Mouse (Mus musculus) liver, postnatal 0 days (tissue): ENCODE measurements around the gene Usp5. TPM values are rescaled to one million over a fixed set of nuclear protein-coding genes. Genes with fewer than 3 reads are reported as not detected.

Source experiments
- ATAC-seq: fragments of 200-750 bp; cut with Nextera tagmentation; 2 replicates; pipeline ENCODE4 v1.8.0; 2017; ENCODE audit warnings: mild to moderate bottlenecking, moderate library complexity
- DNase-seq: peaks from one replicate; pipeline ENCODE4 v3.0.0-alpha.2; 2016
- H3K27ac ChIP-seq: fragments of 300-500 bp; sonication (generic); 2 replicates; pipeline ENCODE4 v1.5.1; 2014; ENCODE audit warnings: antibody characterized with exemption, moderate library complexity, mild to moderate bottlenecking, low read depth
- H3K27me3 ChIP-seq: fragments of 300-500 bp; sonication (generic); 2 replicates; pipeline ENCODE4 v1.6.1; 2014; ENCODE audit warnings: low read length, control low read depth, mixed read lengths; ENCODE audit not compliant: insufficient read depth
- H3K36me3 ChIP-seq: fragments of 300-500 bp; sonication (generic); replicated peaks from 2 replicates; pipeline ENCODE4 v1.6.1; 2014; ENCODE audit warnings: mild to moderate bottlenecking, control low read depth, low read length, moderate library complexity, mixed read lengths; ENCODE audit not compliant: insufficient read depth
- H3K4me1 ChIP-seq: fragments of 300-500 bp; sonication (generic); 2 replicates; pipeline ENCODE4 v1.6.1; 2014; ENCODE audit warnings: antibody characterized with exemption, mild to moderate bottlenecking, control low read depth; ENCODE audit not compliant: insufficient read depth
- H3K4me2 ChIP-seq: fragments of 300-500 bp; sonication (generic); 2 replicates; pipeline ENCODE4 v1.6.1; 2014; ENCODE audit warnings: low read depth, mild to moderate bottlenecking, low read length, moderate library complexity, mixed read lengths
- H3K4me3 ChIP-seq: fragments of 300-500 bp; sonication (generic); 2 replicates; pipeline ENCODE4 v1.5.1; 2014; ENCODE audit warnings: low read depth, low read length
- H3K9ac ChIP-seq: fragments of 300-500 bp; sonication (generic); replicated peaks from 2 replicates; pipeline ENCODE4 v1.6.1; 2014; ENCODE audit warnings: mild to moderate bottlenecking, moderate library complexity
- H3K9me3 ChIP-seq: fragments of 300-500 bp; sonication (generic); 2 replicates; pipeline ENCODE4 v1.6.1; 2016; ENCODE audit warnings: mild to moderate bottlenecking, control low read depth, low read length, mixed read lengths
- CTCF ChIP-seq: sonication (generic); IDR thresholded peaks from 2 replicates; pipeline ENCODE4 v1.5.1; 2016; ENCODE audit warnings: antibody characterized with exemption, low read depth
- EP300 ChIP-seq: IDR thresholded peaks from 2 replicates; pipeline ENCODE4 v1.6.1; 2016; ENCODE audit warnings: antibody characterized with exemption, low read depth, mild to moderate bottlenecking
- WGBS: fragments of 180-500 bp; shearing (Covaris S2); extraction: QIAGEN DNeasy Blood & Tissue Kit; methylation state at CpG from one replicate; pipeline ENCODE4 v1.1.7; 2014; ENCODE audit not compliant: insufficient replicate concordance; 5-methylcytosine and 5-hydroxymethylcytosine counted together
- polyA plus RNA-seq: library from polyadenylated mRNA; unstranded; fragments of >200 nt; fragmentation: Nextera tagmentation; extraction: Ambion mirVana; gene quantifications from 2 replicates; pipeline ENCODE4 v1.2.1, GENCODE M21; 2015

The Usp5 gene
- polyA plus RNA-seq, 1 experiment from 2014 or later = 36.6 TPM

DNA sequence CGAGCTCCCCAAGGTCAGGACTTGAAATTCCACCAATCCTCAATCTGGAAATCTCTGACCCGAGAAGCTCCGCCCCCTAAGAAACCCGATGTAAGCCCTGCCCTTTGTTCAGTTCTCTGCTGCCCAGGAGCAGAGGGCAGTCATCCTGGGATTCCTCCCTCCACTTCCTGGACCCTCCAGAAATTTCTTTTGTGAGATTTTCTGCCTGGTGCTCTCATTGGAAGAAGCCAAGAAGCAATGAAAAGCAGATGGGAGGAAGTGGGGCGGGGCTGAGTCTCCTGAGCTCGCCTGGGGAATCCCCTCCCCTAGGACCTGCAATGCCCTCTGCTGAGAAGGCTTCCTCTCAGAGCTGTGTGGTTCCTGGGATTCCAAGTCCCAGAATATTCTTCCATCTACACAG, 46.8 kb downstream of the Usp5 start:
- no peaks in the 10 kb centered on the region for H3K36me3 ChIP-seq
- WGBS = 18% methylated on average over 6 of the region's 6 CpGs
- no peak for TF ChIP-seq EP300
- no peak for TF ChIP-seq CTCF
- no peaks in the 10 kb centered on the region for H3K9me3 ChIP-seq
- H3K9ac ChIP-seq = no peak overlapping the region
- ATAC-seq = no peak
- no peak overlapping the region for H3K27ac ChIP-seq
- peak overlapping the region; percentile 6 for H3K4me3 ChIP-seq
- no peak for DNase-seq
- peak overlapping the region; percentile 60 for H3K4me2 ChIP-seq
- H3K4me1 ChIP-seq = peaks cover 18% of the 10 kb centered on the region
- H3K27me3 ChIP-seq = 0 out of 2 replicates have a peak, but pooled peaks cover 5% of the 10 kb centered on the region

DNA sequence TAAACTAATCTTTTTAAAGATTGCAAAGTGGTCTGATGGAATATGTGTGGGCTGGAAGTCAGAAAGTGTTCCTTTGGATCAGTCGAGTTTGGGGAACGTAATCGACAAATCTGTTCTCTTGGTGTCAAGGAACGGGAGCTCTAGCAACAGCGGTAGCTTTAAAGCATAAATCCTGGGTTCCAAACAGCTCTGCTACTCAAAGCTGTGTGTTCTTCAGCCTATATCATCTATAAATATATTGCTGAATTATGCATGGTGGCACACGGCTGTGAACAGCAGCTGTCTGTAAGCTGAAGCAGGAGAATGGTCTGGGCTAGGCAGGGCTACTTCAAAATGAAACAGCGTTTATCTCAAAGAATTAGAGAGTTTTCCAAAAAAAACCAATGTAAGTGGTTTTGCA, 48.4 kb downstream of the Usp5 start:
- ATAC-seq (no peak), DNase-seq (no peak)
- 75% methylated on average over 7 of the region's 7 CpGs for WGBS
- Histone ChIP-seq H3K9ac (no peak overlapping the region), H3K4me2 (no peak overlapping the region), H3K4me3 (no peak overlapping the region), H3K27me3 (0 out of 2 replicates have a peak, but pooled peaks cover 5% of the 10 kb centered on the region), H3K4me1 (peaks cover 12% of the 10 kb centered on the region), H3K27ac (no peak overlapping the region), H3K36me3 (no peaks in the 10 kb centered on the region), H3K9me3 (no peaks in the 10 kb centered on the region)
- TF ChIP-seq EP300 (no peak), CTCF (no peak)

DNA sequence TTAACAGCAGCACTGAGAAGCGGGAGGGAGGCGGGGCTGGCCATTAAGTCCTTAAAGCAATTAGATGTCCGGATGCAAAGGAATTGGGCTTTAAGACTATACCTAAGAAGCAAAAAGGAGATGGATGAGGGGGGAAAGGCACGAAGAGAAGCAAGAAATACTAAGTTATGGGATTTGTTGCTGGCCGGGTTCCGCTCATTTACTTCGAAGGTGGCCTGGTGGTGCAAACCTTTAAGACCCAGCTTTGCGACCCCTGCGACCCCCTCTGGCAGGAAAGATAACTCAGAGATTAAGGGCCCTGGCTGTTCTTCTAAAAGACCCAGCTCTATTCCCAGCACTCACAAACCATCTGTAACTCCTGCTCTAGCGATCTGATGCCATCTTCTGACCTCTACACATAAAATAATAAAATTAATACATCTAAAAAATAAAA, 49.3 kb downstream of the Usp5 start:
- Histone ChIP-seq H3K9me3 (no peaks in the 10 kb centered on the region), H3K27ac (no peak overlapping the region), H3K36me3 (no peaks in the 10 kb centered on the region), H3K9ac (no peak overlapping the region), H3K4me2 (peak overlapping the region; percentile 61), H3K27me3 (0 out of 2 replicates have a peak, but pooled peaks cover 5% of the 10 kb centered on the region), H3K4me3 (peak overlapping the region; percentile 33), H3K4me1 (peaks cover 12% of the 10 kb centered on the region)
- TF ChIP-seq CTCF (no peak), EP300 (no peak)
- WGBS = 15% methylated on average over 10 of the region's 10 CpGs
- ATAC-seq (no peak), DNase-seq (no peak)

DNA sequence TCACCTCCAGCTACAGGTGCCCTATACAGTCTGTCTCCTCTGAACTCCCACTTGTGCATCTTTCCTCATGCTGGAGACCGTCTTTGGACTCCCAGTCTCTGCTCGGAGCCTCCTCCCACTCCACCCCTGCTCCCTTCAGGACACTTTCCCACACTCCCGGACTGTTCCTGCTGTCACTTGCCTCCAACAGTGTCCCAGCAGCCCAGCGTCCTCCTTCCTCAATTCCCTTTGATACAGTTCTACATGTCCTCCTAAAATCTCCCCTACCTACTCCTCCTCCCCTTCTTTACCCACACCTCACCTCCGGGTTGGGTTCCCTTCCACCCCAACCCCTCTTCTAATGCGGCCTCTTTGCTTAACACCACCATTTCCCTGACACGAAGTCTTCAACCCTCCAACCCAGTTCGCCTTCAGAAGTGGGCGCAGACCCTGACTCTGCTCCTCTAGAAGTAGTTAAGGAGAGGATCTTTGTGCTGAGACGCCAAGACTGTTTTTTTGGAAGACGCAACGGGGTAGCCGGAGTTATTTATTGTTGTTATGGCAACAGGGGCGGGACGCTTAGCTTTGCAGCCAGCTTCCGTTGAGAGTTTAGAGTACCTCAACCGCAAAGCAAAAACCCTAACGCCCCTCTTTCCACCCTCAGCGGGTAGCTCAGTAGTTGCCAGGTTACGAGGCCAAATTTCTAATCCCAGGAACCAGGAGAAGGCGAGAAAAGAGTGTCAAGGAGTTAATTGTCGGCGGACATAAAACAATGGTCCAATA, 49.9 kb downstream of the Usp5 start, which contains the start of gene Lrrc23:
Lrrc23 (minus strand) TSS at position 506 of the 762 bp plus-strand sequence.
- Histone ChIP-seq H3K4me3 (peak within 1 kb of the TSS; percentile 33), H3K36me3 (no peaks in the 10 kb centered on the region), H3K9me3 (no peaks in the 10 kb centered on the region), H3K4me1 (peaks cover 12% of the 10 kb centered on the region), H3K27me3 (0 out of 2 replicates have a peak, but pooled peaks cover 5% of the 10 kb centered on the region), H3K4me2 (peak within 1 kb of the TSS; percentile 61), H3K9ac (no peak within 1 kb of the TSS), H3K27ac (no peak within 1 kb of the TSS)
- 3% methylated on average over 23 of the region's 23 CpGs for WGBS
- peak; percentile 17; the same call in 1 of the 2 replicates for ATAC-seq
- no peak for DNase-seq
- TF ChIP-seq EP300 (no peak), CTCF (no peak)

DNA sequence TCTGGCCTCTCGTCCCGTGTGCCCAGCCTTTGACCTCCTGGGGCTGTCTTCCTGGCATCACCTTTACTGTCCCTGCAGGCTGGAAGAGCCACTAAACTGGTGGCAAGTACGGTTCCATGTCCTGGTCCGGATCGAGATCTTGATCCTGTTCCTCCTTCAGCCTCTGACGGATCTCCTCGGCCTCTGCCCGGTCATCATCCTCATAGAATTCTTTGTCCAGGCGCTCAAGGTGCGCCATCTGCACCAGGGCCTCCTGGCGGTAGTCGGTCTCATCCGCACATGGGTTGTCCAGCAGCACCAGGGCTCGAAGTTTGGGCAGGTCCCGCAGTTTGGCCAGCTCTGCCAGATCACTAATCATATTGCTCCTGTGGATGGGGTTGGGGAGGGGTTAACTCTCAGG, 58.8 kb downstream of the Usp5 start:
- WGBS = 80% methylated on average over 15 of the region's 15 CpGs
- no peak for TF ChIP-seq CTCF
- no peak for TF ChIP-seq EP300
- H3K36me3 ChIP-seq = no peaks in the 10 kb centered on the region
- ATAC-seq (no peak), DNase-seq (no peak)
- H3K27ac ChIP-seq = no peak overlapping the region
- H3K27me3 ChIP-seq = peaks cover 21% of the 10 kb centered on the region
- H3K9me3 ChIP-seq = no peaks in the 10 kb centered on the region
- no peak overlapping the region for H3K4me3 ChIP-seq
- H3K9ac ChIP-seq = no peak overlapping the region
- H3K4me2 ChIP-seq = no peak overlapping the region
- 0 out of 2 replicates have a peak, but pooled peaks cover 7% of the 10 kb centered on the region for H3K4me1 ChIP-seq

DNA sequence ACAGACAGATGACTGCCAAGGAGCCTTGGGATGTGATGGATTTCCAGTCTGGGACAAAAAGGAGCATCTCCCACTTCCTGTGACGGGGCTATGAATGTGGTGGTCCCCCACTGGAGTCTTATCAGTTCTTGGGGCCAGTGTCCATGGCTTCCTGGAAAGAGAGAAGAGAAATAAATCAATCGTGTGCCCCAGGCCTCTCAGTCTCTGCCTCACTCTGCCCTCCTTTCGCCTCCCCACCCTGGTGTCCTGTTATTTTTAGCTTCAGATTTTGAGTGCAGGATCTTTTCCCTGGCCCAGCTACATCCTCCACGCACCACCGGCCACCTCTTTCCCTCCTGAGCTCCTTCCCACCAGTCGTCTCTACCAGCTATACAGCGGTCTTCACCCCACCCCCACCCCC, 59.3 kb downstream of the Usp5 start:
- peaks cover 21% of the 10 kb centered on the region for H3K27me3 ChIP-seq
- DNase-seq (no peak), ATAC-seq (no peak)
- H3K9ac ChIP-seq = no peak overlapping the region
- WGBS = 39% methylated on average over 7 of the region's 7 CpGs
- no peak for TF ChIP-seq EP300
- TF ChIP-seq CTCF = no peak
- H3K27ac ChIP-seq = no peak overlapping the region
- H3K4me3 ChIP-seq = no peak overlapping the region
- 0 out of 2 replicates have a peak, but pooled peaks cover 7% of the 10 kb centered on the region for H3K4me1 ChIP-seq
- no peaks in the 10 kb centered on the region for H3K9me3 ChIP-seq
- H3K36me3 ChIP-seq = no peaks in the 10 kb centered on the region
- H3K4me2 ChIP-seq = peak overlapping the region; percentile 78; the same call in 1 of the 2 replicates
